Mouse (Mus musculus) cerebellum, adult 2 months (tissue): Measurements from ENCODE around the gene Mettl22. TPM values are rescaled to one million over a fixed set of nuclear protein-coding genes. Genes with fewer than 3 reads are reported as not detected.

Experiments
- DNase-seq, 2 experiments: peaks; one replicate each; pipeline ENCODE4 v3.0.0; 2021
- H3K27ac ChIP-seq: fragments of 200-500 bp; 2 replicates; pipeline ENCODE4 v1.5.1; 2012; ENCODE audit warnings: low read length, control low read depth, inconsistent platforms; ENCODE audit not compliant: insufficient read depth
- H3K27me3 ChIP-seq: fragments of 200-500 bp; 2 replicates; pipeline ENCODE4 v1.6.1; 2012; ENCODE audit warnings: inconsistent platforms, mild to moderate bottlenecking, low read length, moderate library complexity; ENCODE audit not compliant: control insufficient read depth, insufficient read depth
- H3K4me1 ChIP-seq: fragments of 200-500 bp; 2 replicates; pipeline ENCODE4 v1.6.1; 2011; ENCODE audit warnings: low read length; ENCODE audit not compliant: control insufficient read depth, insufficient read depth
- H3K4me3 ChIP-seq: fragments of 200-500 bp; replicated peaks from 2 replicates; pipeline ENCODE3; 2011; ENCODE audit warnings: mild to moderate bottlenecking, low read depth, low read length, control low read depth; ENCODE audit not compliant: insufficient read depth
- CTCF ChIP-seq: fragments of 200-500 bp; IDR thresholded peaks from 2 replicates; pipeline ENCODE4 v1.5.1; 2011; ENCODE audit warnings: low read depth, mild to moderate bottlenecking, control low read depth, low read length, moderate library complexity, borderline replicate concordance; ENCODE audit not compliant: insufficient read depth
- POLR2A ChIP-seq: fragments of 200-500 bp; IDR thresholded peaks from 2 replicates; pipeline ENCODE4 v1.6.1; 2011; ENCODE audit warnings: low read length, control low read depth, borderline replicate concordance; ENCODE audit not compliant: insufficient read depth
- WGBS: fragments of 180-500 bp; shearing (Covaris S2); methylation state at CpG from one replicate; pipeline ENCODE4 v1.1.7; 2018; 5-methylcytosine and 5-hydroxymethylcytosine counted together
- polyA plus RNA-seq: library from polyadenylated mRNA; depleted of rRNA; stranded (reverse); fragments of >200 nt; gene quantifications from 2 replicates; pipeline ENCODE4 v1.2.3, GENCODE M21; 2012

The Mettl22 gene
- polyA plus RNA-seq, 1 experiment = 76.6 TPM

DNA sequence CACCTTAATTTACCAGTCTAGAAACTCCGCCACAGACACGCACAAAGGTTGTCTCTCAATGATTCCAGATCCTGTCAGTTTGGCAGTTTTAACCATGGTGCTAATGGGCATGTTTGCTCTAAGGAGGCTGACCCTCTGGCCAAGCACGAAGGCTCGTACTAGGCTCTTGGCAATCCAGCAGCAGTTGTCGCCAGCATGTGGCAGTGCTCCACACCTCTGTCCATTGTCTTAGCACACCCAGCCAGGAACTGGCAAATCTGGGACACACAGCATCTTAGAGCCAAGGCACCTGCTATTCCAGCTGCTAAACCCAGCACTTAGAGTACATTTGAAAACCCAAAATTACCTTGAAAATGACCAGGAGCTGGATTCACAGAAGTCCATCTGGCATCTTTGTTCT is 18.8 kb downstream of the Mettl22 start:
- no peaks in the 10 kb centered on the region for H3K4me1 ChIP-seq
- DNase-seq = peak in 1 of 2 experiments; percentile 23
- no peaks in the 10 kb centered on the region for H3K27me3 ChIP-seq
- WGBS = 23% methylated on average over 5 of the region's 5 CpGs
- H3K27ac ChIP-seq = no peak overlapping the region
- no peak for TF ChIP-seq CTCF
- TF ChIP-seq POLR2A = no peak
- H3K4me3 ChIP-seq = no peak overlapping the region

DNA sequence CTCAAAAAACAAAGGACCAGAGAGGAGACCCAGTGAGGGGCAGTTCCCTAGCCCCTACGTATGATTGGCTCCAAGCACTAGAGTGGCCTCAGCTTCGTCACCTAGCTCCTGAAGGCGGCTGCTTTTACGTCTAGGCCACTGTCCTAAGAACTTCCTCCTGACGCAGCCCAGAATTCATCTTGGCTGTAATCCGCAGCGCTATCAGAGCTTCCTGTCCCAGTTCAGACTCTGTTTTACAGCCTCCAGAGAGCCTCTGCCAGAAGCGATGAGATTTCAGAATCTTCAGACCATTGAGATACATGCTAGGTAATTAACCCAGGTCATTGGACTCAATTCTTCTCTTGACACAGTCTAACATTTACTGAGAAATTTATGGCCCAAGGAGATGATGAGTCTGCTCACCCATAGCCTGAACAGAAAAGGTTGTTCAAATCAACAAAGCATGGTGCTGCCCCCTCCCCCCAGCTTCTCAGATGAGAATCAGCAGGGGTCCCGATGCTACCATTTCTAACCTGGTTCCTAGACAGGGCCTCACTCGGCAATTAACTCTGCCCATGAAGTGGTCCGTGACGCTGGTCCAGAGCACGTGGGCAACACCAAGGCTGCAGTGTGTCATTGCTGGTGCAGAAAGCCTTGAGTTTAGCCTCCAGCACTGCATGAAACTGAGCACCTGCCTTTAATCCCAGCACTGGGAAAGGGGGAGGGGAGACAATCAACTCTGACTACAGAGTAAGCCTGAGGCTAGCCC is 21.3 kb downstream of the Mettl22 start:
- no peak overlapping the region for H3K27ac ChIP-seq
- TF ChIP-seq POLR2A = no peak
- no peak for TF ChIP-seq CTCF
- WGBS = 52% methylated on average over 13 of the region's 13 CpGs
- no peaks in the 10 kb centered on the region for H3K27me3 ChIP-seq
- DNase-seq = no peak
- H3K4me3 ChIP-seq = no peak overlapping the region
- no peaks in the 10 kb centered on the region for H3K4me1 ChIP-seq

DNA sequence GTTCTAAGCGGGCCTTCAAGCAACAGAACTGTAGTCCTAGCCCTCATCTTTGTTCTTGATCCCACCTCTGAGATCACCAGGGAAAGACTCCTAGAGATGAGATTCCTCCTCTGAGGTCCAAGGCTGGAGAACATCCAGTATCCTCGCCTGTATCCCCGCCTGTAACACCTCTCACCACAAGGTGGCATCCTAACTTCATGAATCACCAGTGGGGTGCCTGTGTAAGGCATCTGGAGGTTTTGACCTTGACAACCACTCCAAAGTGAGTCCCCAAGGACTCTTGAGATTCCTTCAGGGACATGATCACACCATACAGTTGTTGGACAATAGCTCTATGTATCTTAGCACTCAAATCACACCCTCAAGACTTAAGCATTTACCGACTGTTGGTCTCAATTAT is 23.7 kb downstream of the Mettl22 start:
- Histone ChIP-seq H3K4me3 (no peak overlapping the region), H3K27ac (no peak overlapping the region), H3K27me3 (no peaks in the 10 kb centered on the region), H3K4me1 (no peaks in the 10 kb centered on the region)
- 25% methylated on average over 4 of the region's 4 CpGs for WGBS
- TF ChIP-seq POLR2A (no peak), CTCF (peak; percentile 91)
- peak; percentile 59 to 67 for DNase-seq

DNA sequence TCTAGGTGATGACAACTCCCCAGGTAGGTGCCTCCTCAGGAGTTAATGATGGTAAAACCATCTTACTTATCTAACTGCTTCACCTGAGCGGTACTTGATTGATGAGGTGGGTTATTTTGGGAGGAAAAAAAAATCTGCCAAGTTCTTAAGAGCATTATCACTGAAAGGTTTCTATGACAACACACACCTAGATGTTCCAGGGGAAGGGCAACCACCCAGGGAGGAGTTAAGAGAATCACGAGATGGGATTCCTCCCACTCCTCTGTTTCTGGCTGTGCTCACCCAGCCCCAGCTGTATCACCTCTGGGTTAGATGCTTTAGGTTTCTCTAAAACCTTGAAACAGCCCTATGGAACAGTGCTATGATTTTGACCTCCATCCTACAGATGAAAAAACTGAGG is 26.4 kb downstream of the Mettl22 start:
- TF ChIP-seq POLR2A = no peak
- TF ChIP-seq CTCF = no peak
- no peaks in the 10 kb centered on the region for H3K27me3 ChIP-seq
- H3K27ac ChIP-seq = no peak overlapping the region
- 61% methylated on average over 2 of the region's 2 CpGs for WGBS
- no peak for DNase-seq
- H3K4me1 ChIP-seq = no peaks in the 10 kb centered on the region
- no peak overlapping the region for H3K4me3 ChIP-seq

DNA sequence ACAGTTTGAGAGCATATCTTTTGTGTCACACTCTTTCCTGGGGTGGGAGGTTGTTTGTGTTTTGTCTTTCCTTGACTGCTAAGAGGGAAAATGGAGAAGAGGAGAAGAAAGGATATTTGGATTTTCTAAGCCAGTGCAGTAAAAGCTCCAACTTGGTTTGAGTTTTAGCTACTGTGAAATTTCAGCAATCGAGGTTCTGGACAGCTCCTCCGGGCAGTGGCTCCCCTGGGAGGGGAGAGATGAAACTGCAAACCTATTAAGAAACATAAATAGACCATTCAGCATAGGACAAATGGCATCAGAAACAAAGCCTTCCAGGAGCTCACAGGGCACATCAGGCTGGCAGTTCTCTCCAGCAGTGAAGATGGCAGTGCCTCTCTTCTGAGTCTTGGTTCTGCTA is 33.7 kb downstream of the Mettl22 start:
- Histone ChIP-seq H3K27ac (no peak overlapping the region), H3K27me3 (no peaks in the 10 kb centered on the region), H3K4me3 (no peak overlapping the region), H3K4me1 (no peaks in the 10 kb centered on the region)
- TF ChIP-seq POLR2A (no peak), CTCF (no peak)
- 39% methylated on average over 2 of the region's 2 CpGs for WGBS
- no peak for DNase-seq

DNA sequence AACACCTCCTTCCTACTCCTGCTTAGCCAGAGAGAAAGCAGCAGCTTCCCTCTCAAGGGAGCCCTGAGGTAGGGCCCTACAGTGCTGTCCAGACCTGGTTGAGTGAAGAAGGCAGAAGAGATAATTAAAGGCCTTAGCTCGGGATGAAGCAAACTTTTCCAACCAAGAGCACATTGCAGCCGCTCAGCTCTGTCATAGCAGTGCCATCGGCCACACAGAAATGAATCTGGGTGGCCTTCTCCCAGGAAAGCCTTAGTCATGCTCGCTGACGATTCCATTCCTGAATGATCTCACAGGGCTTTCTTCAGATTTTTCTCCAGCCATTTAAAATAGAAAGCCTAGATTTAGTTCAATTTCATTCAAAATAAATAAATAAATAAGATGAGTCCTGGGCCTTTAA is 39.3 kb downstream of the Mettl22 start:
- Histone ChIP-seq H3K27me3 (no peaks in the 10 kb centered on the region), H3K4me1 (peaks cover 4% of the 10 kb centered on the region; the same call in 1 of the 2 replicates), H3K4me3 (no peak overlapping the region), H3K27ac (no peak overlapping the region)
- TF ChIP-seq CTCF (no peak), POLR2A (no peak)
- WGBS = 79% methylated on average over 5 of the region's 5 CpGs
- DNase-seq = no peak

DNA sequence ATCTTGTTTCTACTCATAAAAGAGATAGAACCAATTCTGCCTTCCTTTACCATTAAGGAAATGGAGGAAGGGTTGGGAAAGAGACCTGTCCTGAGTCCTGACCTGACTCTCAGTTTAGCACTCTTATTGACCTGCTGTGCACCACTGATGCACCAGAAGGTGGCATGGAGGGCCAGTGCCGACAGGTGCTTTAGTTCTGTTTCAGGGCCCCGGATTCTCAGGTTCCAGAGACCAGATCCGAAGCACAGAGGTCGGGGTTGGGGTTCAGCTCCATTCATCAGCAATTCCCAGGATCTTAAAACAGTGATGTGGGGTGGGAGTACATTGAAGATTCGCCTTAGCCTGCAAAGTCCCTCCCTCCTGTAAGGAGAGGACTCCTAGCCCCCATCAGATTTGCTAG is 42.2 kb downstream of the Mettl22 start:
- no peaks in the 10 kb centered on the region for H3K27me3 ChIP-seq
- H3K4me3 ChIP-seq = peak overlapping the region; percentile 84
- 3% methylated on average over 5 of the region's 5 CpGs for WGBS
- peaks cover 4% of the 10 kb centered on the region; the same call in 1 of the 2 replicates for H3K4me1 ChIP-seq
- H3K27ac ChIP-seq = no peak overlapping the region
- no peak for DNase-seq
- TF ChIP-seq CTCF (0 out of 2 replicates have a peak, but pooled peaks have one; percentile 9), POLR2A (no peak)

DNA sequence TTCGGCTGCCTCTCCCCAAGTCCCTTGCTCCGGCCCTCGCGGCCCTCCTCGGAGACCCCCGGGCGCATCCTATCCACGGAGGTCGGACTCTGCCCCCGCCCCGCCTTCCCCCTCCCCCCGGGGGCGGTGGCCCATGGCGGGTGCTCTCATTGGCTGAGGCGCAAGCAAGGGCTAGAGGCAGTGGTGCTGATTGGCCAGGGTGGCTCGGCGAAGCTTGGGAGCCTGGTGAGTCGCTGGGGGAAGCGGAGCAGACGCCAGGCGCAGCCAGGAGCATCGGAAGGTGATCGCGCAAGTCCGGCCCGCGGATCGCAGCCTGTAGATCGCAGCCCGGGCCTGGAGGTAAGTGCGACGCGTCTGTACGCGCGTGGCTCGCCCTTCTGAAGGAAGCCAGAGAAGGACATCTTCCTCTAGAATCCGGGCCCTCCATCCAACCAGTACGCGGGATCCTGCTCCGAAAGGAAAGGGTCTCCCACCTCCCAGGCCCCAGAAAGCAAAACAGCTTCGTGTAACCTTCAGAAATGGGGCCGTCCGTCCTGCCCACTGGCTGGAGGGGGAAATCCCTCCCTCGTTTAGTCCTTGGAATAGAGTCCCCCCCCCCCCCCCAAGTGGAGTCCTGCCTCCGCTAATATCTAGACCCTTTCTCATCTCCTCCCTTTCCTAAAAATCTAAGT is 42.8 kb downstream of the Mettl22 start, which contains the start of gene Abat:
Gene Abat, plus strand, starts transcription at position 194 of the 671 bp plus-strand sequence.
- Histone ChIP-seq H3K4me1 (peaks cover 4% of the 10 kb centered on the region; the same call in 1 of the 2 replicates), H3K27me3 (no peaks in the 10 kb centered on the region), H3K27ac (no peak within 1 kb of the TSS), H3K4me3 (peak within 1 kb of the TSS; percentile 84)
- DNase-seq = peak; percentile 94 to 96
- TF ChIP-seq POLR2A (peak; percentile 68; the same call in 1 of the 2 replicates), CTCF (no peak)
- 1% methylated on average over 46 of the region's 46 CpGs for WGBS
